Mouse (Mus musculus) adrenal gland, postnatal 0 days (tissue): ENCODE measurements around the gene Lrpprc. TPM values are rescaled to one million over a fixed set of nuclear protein-coding genes. Genes with fewer than 3 reads are reported as not detected.

Experiments used
- polyA plus RNA-seq: library from polyadenylated mRNA; unstranded; fragments of >200 nt; fragmentation: Nextera tagmentation; extraction: Ambion mirVana; gene quantifications from 2 replicates; pipeline ENCODE4 v1.2.1, GENCODE M21; 2015

Gene Lrpprc
- 19.2 and 26.2 TPM in 2 replicates for polyA plus RNA-seq

DNA sequence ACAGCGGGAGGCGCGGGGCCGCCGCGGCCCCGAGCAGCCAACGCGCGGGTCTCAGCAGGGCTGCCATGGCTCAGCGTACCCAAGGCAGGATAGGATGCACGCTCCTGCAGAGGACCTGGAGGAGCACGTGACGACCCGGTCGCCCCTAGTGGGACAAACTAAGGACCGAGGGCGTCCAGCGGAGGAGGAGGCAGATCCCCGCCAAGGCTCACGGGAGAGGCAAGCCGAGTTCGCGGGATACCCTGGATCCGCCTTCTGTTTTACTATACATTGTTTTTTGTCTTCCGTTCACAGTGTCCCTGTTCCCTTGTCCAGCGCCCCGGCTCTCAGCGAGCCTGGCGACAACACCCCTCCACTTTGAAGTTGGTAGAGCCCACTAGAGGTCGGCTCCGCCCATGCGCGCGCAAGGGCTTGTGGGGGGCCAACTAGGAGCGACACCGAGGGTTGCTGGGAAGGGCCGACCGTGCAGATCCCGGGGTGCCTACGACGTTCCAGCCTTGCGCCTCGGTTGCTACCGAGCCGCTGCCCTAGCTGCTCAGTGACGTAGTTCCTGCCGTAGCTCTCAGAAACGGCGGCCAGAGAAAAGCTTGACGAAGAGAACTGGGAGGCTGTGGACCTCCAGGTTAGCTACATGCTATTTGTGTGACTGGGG, at the start of gene Lrpprc:
Lrpprc (minus strand) TSS at position 343 of the 652 bp plus-strand sequence.

DNA sequence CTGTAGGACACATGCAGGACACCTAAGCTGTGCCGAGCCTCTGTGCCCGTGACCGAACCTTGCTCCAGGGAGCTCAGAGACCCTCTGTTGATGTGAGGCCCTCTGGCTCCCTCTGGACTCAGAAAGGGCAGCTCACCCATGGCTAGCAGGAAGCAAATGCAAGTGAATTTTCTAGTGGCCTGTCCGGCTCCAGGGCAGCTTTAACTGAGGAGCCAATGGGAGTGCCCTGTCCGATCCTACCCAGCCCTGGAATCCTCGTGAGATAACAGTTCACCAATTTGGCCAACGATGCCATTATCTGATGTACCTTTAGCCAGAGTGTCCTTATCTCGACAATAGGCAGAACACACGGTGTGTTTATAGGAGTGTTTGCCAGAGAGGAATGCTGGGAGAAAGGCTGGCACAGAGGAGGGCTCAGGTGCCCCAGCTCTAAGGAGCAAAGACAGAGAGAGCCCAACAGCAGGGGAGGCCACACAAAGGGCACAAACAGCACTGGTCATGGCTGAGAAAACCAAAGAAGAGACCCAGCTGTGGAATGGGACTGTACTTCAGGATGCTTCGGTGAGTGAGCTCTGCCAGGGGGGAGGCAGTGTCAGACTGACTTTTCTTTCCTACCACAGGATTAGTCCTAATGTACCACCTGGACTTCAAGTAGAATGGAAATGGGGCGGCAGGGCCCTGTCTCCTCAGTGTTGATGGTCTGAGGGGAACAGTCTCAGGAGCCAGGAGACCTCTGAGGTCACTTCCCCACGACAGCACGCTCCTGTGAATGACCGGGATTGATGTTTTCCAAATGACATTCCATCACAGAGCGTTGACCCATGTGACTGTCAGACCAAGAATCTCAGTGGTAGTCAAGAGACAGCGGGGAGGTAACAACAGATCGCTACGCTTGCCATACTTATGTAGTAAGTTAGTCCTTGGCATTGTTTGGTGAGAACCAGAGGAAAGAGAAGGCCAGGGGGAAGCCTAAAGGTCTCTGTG, 107.6 kb downstream of the Lrpprc start, which contains the start of gene Abcg5:
Abcg5 (minus strand) TSS at position 278 of the 984 bp plus-strand sequence.

DNA sequence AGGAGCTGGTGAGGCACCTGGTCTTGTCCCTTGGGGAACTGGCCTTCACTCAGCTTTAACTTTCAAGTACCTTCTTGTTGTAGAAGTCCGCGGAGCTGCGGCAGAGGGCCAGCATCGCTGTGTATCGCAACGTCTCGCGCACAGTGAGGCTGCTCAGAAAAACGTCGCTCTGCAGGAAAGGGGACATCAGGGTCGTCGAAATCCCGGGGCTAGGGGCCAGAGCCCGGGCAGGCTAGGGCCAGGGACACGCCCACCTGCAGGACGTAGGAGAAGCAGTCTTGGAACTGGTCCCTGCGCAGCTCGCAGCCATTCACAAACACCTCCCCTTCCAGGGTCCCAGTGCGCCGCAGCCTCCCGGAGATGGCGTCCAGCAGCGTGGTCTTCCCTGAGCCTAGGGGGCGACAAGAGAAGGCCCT, 114.6 kb downstream of the Lrpprc start, which contains the start of gene Abcg8:
Abcg8 (plus strand) TSS at position 352 of the 416 bp plus-strand sequence.

Other genes starting within 250 kb of the Lrpprc start
- gene Dync2li1, start 164.3 kb downstream of the Lrpprc start, polyA plus RNA-seq = 31.7 and 36.8 TPM in 2 replicates
- 0.14 and 0.55 TPM in 2 replicates for gene Abcg8, start 114.5 kb downstream of the Lrpprc start, polyA plus RNA-seq
- 1.5 and 2.2 TPM in 2 replicates for gene Abcg5, start 107.8 kb downstream of the Lrpprc start, polyA plus RNA-seq
- gene Ppm1b, start 166.0 kb upstream of the Lrpprc start, polyA plus RNA-seq = 52.2 and 67.5 TPM in 2 replicates
- gene Slc3a1, start 237.6 kb upstream of the Lrpprc start, polyA plus RNA-seq = 0.19 and 0.52 TPM in 2 replicates